Mouse (Mus musculus) MEL (cell line): Measurements from ENCODE around the gene Cdan1. TPM values are rescaled to one million over a fixed set of nuclear protein-coding genes. Genes with fewer than 3 reads are reported as not detected.
A peak's percentile ranks its signal among the peaks of the same experiment; 100 is the strongest.

ENCODE experiments used
- DNase-seq: peaks from one replicate; pipeline ENCODE4 v3.0.0; 2011; ENCODE audit warnings: low read depth, low spot score
- H3K27ac ChIP-seq: 2 replicates; pipeline ENCODE4 v1.5.1; 2012; ENCODE audit warnings: low read depth, mild to moderate bottlenecking, control low read depth, low read length, moderate library complexity; ENCODE audit not compliant: control insufficient read depth
- H3K27me3 ChIP-seq, 2 experiments: fragments of 150-350 bp in 1 of 2; sonication (generic) in 1 of 2; 2 replicates each; pipeline ENCODE4 v1.6.1; 2012; ENCODE audit warnings: low read length in 2 of 2, mild to moderate bottlenecking in 2 of 2, improper control_type of control experiment in 1 of 2, moderate library complexity in 1 of 2; ENCODE audit not compliant: insufficient read depth in 2 of 2, control insufficient read depth in 1 of 2
- H3K36me3 ChIP-seq, 2 experiments: 2 replicates each; pipeline ENCODE4 v1.6.1; 2012 to 2014; ENCODE audit warnings: low read length in 2 of 2, improper control_type of control experiment in 1 of 2, inconsistent platforms in 1 of 2, mild to moderate bottlenecking in 1 of 2; ENCODE audit not compliant: insufficient read depth in 2 of 2, control insufficient read depth in 1 of 2
- H3K4me1 ChIP-seq, 2 experiments: fragments of 150-350 bp in 1 of 2; sonication (generic) in 1 of 2; 2 replicates each; pipeline ENCODE4 v1.6.1; 2012; ENCODE audit warnings: low read length in 2 of 2, improper control_type of control experiment in 1 of 2, mild to moderate bottlenecking in 1 of 2; ENCODE audit not compliant: insufficient read depth in 2 of 2, control insufficient read depth in 1 of 2
- H3K4me3 ChIP-seq, 2 experiments: fragments of 150-350 bp in 1 of 2; sonication (generic) in 1 of 2; 2 replicates each; pipeline ENCODE4 v1.5.1; 2012; ENCODE audit warnings: low read depth in 2 of 2, low read length in 2 of 2, mild to moderate bottlenecking in 2 of 2, moderate library complexity in 2 of 2, control low read depth in 1 of 2, improper control_type of control experiment in 1 of 2; ENCODE audit not compliant: control insufficient read depth in 1 of 2, insufficient read depth in 1 of 2
- H3K79me2 ChIP-seq: 2 replicates; pipeline ENCODE4 v1.6.1; 2012; ENCODE audit warnings: mild to moderate bottlenecking, low read length, moderate library complexity; ENCODE audit not compliant: control insufficient read depth, poor library complexity, insufficient read depth
- H3K9ac ChIP-seq: 2 replicates; pipeline ENCODE4 v1.6.1; 2012; ENCODE audit warnings: low read depth, mild to moderate bottlenecking, control low read depth, low read length, moderate library complexity; ENCODE audit not compliant: control insufficient read depth, poor library complexity, severe bottlenecking
- H3K9me3 ChIP-seq: fragments of 150-350 bp; sonication (generic); replicated peaks from 2 replicates; pipeline ENCODE4 v1.6.1; 2012; ENCODE audit warnings: mild to moderate bottlenecking, low read length, improper control_type of control experiment, moderate library complexity; ENCODE audit not compliant: insufficient read depth
- GATA1 ChIP-seq: IDR thresholded peaks from 2 replicates; pipeline ENCODE4 v1.6.1; 2011; ENCODE audit warnings: low read depth, low read length, improper control_type of control experiment
- MAFK ChIP-seq: IDR thresholded peaks from 2 replicates; pipeline ENCODE4 v1.6.1; 2011; ENCODE audit warnings: low read depth, mild to moderate bottlenecking, low read length, improper control_type of control experiment, borderline replicate concordance
- MAZ ChIP-seq: IDR thresholded peaks from 2 replicates; pipeline ENCODE4 v1.6.1; 2012; ENCODE audit warnings: low read depth, mild to moderate bottlenecking, inconsistent platforms, low read length, improper control_type of control experiment
- MYC ChIP-seq: IDR thresholded peaks from 2 replicates; pipeline ENCODE4 v1.6.1; 2011; ENCODE audit warnings: low read depth, mild to moderate bottlenecking, low read length, improper control_type of control experiment, moderate library complexity
- NRF1 ChIP-seq: IDR thresholded peaks from 2 replicates; pipeline ENCODE4 v1.6.1; 2014; ENCODE audit warnings: low read depth, mild to moderate bottlenecking, inconsistent platforms, low read length, improper control_type of control experiment, moderate library complexity; ENCODE audit not compliant: poor library complexity, insufficient read depth, severe bottlenecking
- POLR2A ChIP-seq, 2 experiments: IDR thresholded peaks; 2 replicates each; pipeline ENCODE4 v1.6.1; 2011 to 2012; ENCODE audit warnings: low read length in 2 of 2, mild to moderate bottlenecking in 2 of 2, control low read depth in 1 of 2, improper control_type of control experiment in 1 of 2, low read depth in 1 of 2, moderate library complexity in 1 of 2; ENCODE audit not compliant: control insufficient read depth in 1 of 2, insufficient read depth in 1 of 2, poor library complexity in 1 of 2
- RAD21 ChIP-seq: IDR thresholded peaks from 2 replicates; pipeline ENCODE4 v1.6.1; 2011; ENCODE audit warnings: mild to moderate bottlenecking, low read depth, low read length, improper control_type of control experiment
- SMC3 ChIP-seq: IDR thresholded peaks from 2 replicates; pipeline ENCODE4 v1.6.1; 2011; ENCODE audit warnings: low read depth, low read length, improper control_type of control experiment
- TAL1 ChIP-seq: IDR thresholded peaks from 2 replicates; pipeline ENCODE4 v1.6.1; 2012; ENCODE audit warnings: mild to moderate bottlenecking, inconsistent platforms, low read length, moderate library complexity, mixed read lengths
- TBP ChIP-seq: IDR thresholded peaks from 2 replicates; pipeline ENCODE4 v1.8.0; 2011; ENCODE audit warnings: low read depth, low read length, improper control_type of control experiment
- UBTF ChIP-seq: IDR thresholded peaks from 2 replicates; pipeline ENCODE4 v1.6.1; 2012; ENCODE audit warnings: low read depth, mild to moderate bottlenecking, inconsistent platforms, low read length, improper control_type of control experiment, moderate library complexity, borderline replicate concordance; ENCODE audit not compliant: insufficient read depth
- ZC3H11A ChIP-seq: IDR thresholded peaks from 2 replicates; pipeline ENCODE4 v1.6.1; 2012; ENCODE audit warnings: low read depth, mild to moderate bottlenecking, inconsistent platforms, low read length, improper control_type of control experiment
- ZKSCAN1 ChIP-seq: IDR thresholded peaks from 2 replicates; pipeline ENCODE4 v1.6.1; 2012; ENCODE audit warnings: low read depth, mild to moderate bottlenecking, inconsistent platforms, low read length, improper control_type of control experiment, moderate library complexity
- ZMIZ1 ChIP-seq: IDR thresholded peaks from 2 replicates; pipeline ENCODE4 v1.6.1; 2012; ENCODE audit warnings: low read depth, mild to moderate bottlenecking, inconsistent platforms, low read length, improper control_type of control experiment, moderate library complexity
- polyA plus RNA-seq, 2 experiments: library from polyadenylated mRNA; stranded (reverse) in 1 of 2; unstranded in 1 of 2; fragments of >175 nt in 1 of 2; fragments of >200 nt in 1 of 2; gene quantifications; 2 replicates each; pipeline versions ENCODE4 v1.2.1 to v1.2.4; 2012; ENCODE audit warnings: low replicate concordance in 2 of 2, low read depth in 1 of 2; ENCODE audit not compliant: insufficient read length in 2 of 2, insufficient read depth in 1 of 2, missing spikeins in 1 of 2
- total RNA-seq: library from RNA; depleted of rRNA; stranded (reverse); fragments of 300-350 nt; gene quantifications from 2 replicates; pipeline ENCODE4 v1.2.3, GENCODE M21; 2012

The Cdan1 gene
- total and polyA plus RNA-seq, 3 experiments: 10.9 to 27.6 TPM; not detected in 1

DNA sequence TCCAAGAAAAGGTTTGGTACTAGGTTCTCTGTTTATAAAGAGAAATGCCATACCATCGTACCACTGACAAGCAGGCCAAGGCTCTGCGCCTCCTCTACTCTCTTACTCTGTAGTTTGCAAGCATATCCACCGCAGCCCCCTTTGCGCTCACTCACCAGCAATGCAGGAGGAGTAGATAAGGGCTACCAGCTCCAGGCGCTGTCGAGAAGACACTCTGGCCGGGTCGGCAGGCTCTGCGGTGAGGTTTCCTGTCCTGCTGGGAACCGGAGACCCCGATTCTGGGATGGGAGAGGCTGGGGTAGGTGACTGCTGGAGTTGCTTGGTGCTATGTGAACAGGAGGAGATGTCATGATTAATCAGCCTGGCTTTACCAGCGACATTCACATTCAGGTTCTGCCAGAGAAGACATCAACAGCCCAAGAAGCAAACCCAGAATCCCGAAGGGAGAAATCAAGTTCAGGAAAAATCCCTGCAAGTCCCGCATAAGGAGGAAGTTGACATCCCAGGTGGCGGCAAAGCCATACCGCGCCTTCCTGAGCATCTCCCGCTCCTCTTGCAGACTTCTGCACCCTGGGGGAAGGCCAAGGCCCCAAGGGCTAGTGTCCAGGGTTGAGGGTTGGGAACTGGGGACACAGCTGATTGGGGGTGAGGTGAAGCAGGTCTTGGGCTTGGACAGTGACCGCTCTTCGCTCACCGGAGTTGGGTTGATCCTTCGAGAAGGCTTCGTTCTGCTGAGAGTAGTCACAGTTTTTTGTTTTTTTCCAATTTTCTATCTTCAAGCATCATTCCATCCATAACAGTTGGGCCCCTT is 119.9 kb downstream of the Cdan1 start:
- Histone ChIP-seq H3K79me2 (peaks cover 18% of the 10 kb centered on the region), H3K9me3 (no peaks in the 10 kb centered on the region), H3K9ac (peak overlapping the region; percentile 93), H3K27ac (no peak overlapping the region), H3K4me3 (peak overlapping the region; percentile 58 to 97), H3K27me3 (no peaks in the 10 kb centered on the region), H3K4me1 (peaks cover 5 to 21% of the 10 kb centered on the region in 2 experiments), H3K36me3 (peaks cover 2 to 10% of the 10 kb centered on the region in 2 experiments)
- TF ChIP-seq SMC3: no peak; the same call in 1 of the 2 replicates
- no peak for TF ChIP-seq MAFK
- TF ChIP-seq GATA1: 0 out of 2 replicates have a peak, but pooled peaks have one; percentile 17
- peak; percentile 66 for DNase-seq

- Histone ChIP-seq H3K27me3 (no peaks in the 10 kb centered on the region), H3K9me3 (no peaks in the 10 kb centered on the region)
- TF ChIP-seq TAL1: no peak
- no peak for TF ChIP-seq ZMIZ1
- TF ChIP-seq TBP: no peak
- no peak for TF ChIP-seq ZKSCAN1
- TF ChIP-seq POLR2A (IDR thresholded peaks at IDR 0.05; ENCODE audit: control insufficient read depth in 1 of 2, insufficient read depth in 1 of 2, low read depth in 1 of 2, low read length in 2 of 2, poor library complexity in 1 of 2): no peak
- TF ChIP-seq RAD21: no peak
- no peak for TF ChIP-seq UBTF
- TF ChIP-seq NRF1: no peak
- no peak for TF ChIP-seq MAZ
- TF ChIP-seq MYC: no peak
- TF ChIP-seq GATA1: no peak
- no peak for TF ChIP-seq ZC3H11A
- TF ChIP-seq, all 39 proteins: peak for 0
- H3K36me3 ChIP-seq: peaks cover 0 to 11% of the 10 kb centered on the region in 2 experiments; a peak in 3 of 4 replicates
- H3K4me1 ChIP-seq: peaks cover 0 to 2% of the 10 kb centered on the region in 2 experiments; a peak in 1 of 4 replicates
- H3K79me2 ChIP-seq: no peaks in the 10 kb centered on the region
- no peak overlapping the region for H3K4me3 ChIP-seq
- DNase-seq: no peak
- H3K9ac ChIP-seq: no peak overlapping the region
- H3K27ac ChIP-seq: no peak overlapping the region
Measured at GRCm38 (mm10) chr2:120724176-120724575, 125.8 kb downstream of the Cdan1 start.
